Mouse (Mus musculus) hindbrain, embryonic 10.5 days (tissue): Measurements from ENCODE around the gene Slc41a1. TPM values are rescaled to one million over a fixed set of nuclear protein-coding genes. Genes with fewer than 3 reads are reported as not detected.

ENCODE experiments used
- DNase-seq: peaks from one replicate; pipeline ENCODE4 v3.0.0-alpha.2; 2017; ENCODE audit warnings: low spot score
- H3K27ac ChIP-seq: fragments of 300-500 bp; sonication (generic); 2 replicates; pipeline ENCODE4 v1.5.1; 2016; ENCODE audit warnings: mild to moderate bottlenecking, moderate library complexity
- H3K27me3 ChIP-seq: fragments of 300-500 bp; sonication (generic); 2 replicates; pipeline ENCODE4 v1.6.1; 2016; ENCODE audit warnings: mild to moderate bottlenecking; ENCODE audit not compliant: poor library complexity, insufficient read depth, severe bottlenecking
- H3K36me3 ChIP-seq: fragments of 300-500 bp; sonication (generic); 2 replicates; pipeline ENCODE4 v1.6.1; 2016; ENCODE audit warnings: mild to moderate bottlenecking, moderate library complexity
- H3K4me1 ChIP-seq: fragments of 300-500 bp; sonication (generic); replicated peaks from 2 replicates; pipeline ENCODE4 v1.6.1; 2016; ENCODE audit warnings: mild to moderate bottlenecking
- H3K4me3 ChIP-seq: fragments of 300-500 bp; sonication (generic); 2 replicates; pipeline ENCODE4 v1.5.1; 2016; ENCODE audit warnings: mild to moderate bottlenecking, moderate library complexity
- H3K9me3 ChIP-seq: fragments of 300-500 bp; sonication (generic); 2 replicates; pipeline ENCODE4 v1.6.1; 2016; ENCODE audit warnings: mild to moderate bottlenecking, moderate library complexity
- WGBS: fragments of 180-500 bp; shearing (Covaris S2); methylation state at CpG from one replicate; pipeline ENCODE4 v1.1.7; 2016; 5-methylcytosine and 5-hydroxymethylcytosine counted together
- polyA plus RNA-seq: library from polyadenylated mRNA; unstranded; fragments of >200 nt; fragmentation: Nextera tagmentation; extraction: Ambion mirVana; gene quantifications from 2 replicates; pipeline ENCODE4 v1.2.1, GENCODE M21; 2016

Gene Slc41a1
- polyA plus RNA-seq, 1 experiment from 2014 or later: 8.9 TPM

- peaks cover 13% of the 10 kb centered on the region for H3K27me3 ChIP-seq
- no peaks in the 10 kb centered on the region for H3K36me3 ChIP-seq
- H3K27ac ChIP-seq: peak within 1 kb of the TSS; percentile 56
- peak within 1 kb of the TSS; percentile 57 for H3K4me3 ChIP-seq
- peaks cover 9% of the 10 kb centered on the region for H3K4me1 ChIP-seq
- H3K9me3 ChIP-seq: no peaks in the 10 kb centered on the region
- 1% methylated on average over 46 of the region's 46 CpGs for WGBS
- peak; percentile 89 for DNase-seq
These were observed 40.0 kb downstream of the Slc41a1 start, which contains the start of gene Rab29 for GRCm38 (mm10) chr1:131867093-131867945. Gene Rab29 (plus strand): TSS chr1:131867224.

GRCm38 (mm10) chr1:131867946-131868290 lies 40.6 kb downstream of the Slc41a1 start:
- Histone ChIP-seq H3K4me1 (peaks cover 9% of the 10 kb centered on the region), H3K9me3 (no peaks in the 10 kb centered on the region), H3K27ac (peak overlapping the region; percentile 56), H3K36me3 (no peaks in the 10 kb centered on the region), H3K4me3 (peak overlapping the region; percentile 57), H3K27me3 (peaks cover 13% of the 10 kb centered on the region)
- no peak for DNase-seq
- WGBS: 28% methylated on average over 10 of the region's 10 CpGs

- H3K27me3 ChIP-seq: peaks cover 13% of the 10 kb centered on the region
- H3K4me1 ChIP-seq: peaks cover 9% of the 10 kb centered on the region
- DNase-seq: no peak
- H3K27ac ChIP-seq: no peak overlapping the region
- H3K36me3 ChIP-seq: no peaks in the 10 kb centered on the region
- H3K9me3 ChIP-seq: no peaks in the 10 kb centered on the region
- 95% methylated on average over 2 of the region's 2 CpGs for WGBS
- no peak overlapping the region for H3K4me3 ChIP-seq
These were observed 42.3 kb downstream of the Slc41a1 start for GRCm38 (mm10) chr1:131869561-131869960.

GRCm38 (mm10) chr1:131872856-131873255 lies 45.6 kb downstream of the Slc41a1 start:
- H3K4me3 ChIP-seq: no peak overlapping the region
- peaks cover 10% of the 10 kb centered on the region for H3K27me3 ChIP-seq
- 59% methylated on average over 1 of the region's 1 CpGs for WGBS
- H3K4me1 ChIP-seq: peaks cover 4% of the 10 kb centered on the region
- DNase-seq: no peak
- no peaks in the 10 kb centered on the region for H3K36me3 ChIP-seq
- no peak overlapping the region for H3K27ac ChIP-seq
- no peaks in the 10 kb centered on the region for H3K9me3 ChIP-seq

GRCm38 (mm10) chr1:131879816-131880215 lies 52.5 kb downstream of the Slc41a1 start:
- Histone ChIP-seq H3K9me3 (no peaks in the 10 kb centered on the region), H3K27ac (no peak overlapping the region), H3K4me3 (no peak overlapping the region), H3K27me3 (no peaks in the 10 kb centered on the region), H3K36me3 (no peaks in the 10 kb centered on the region), H3K4me1 (peaks cover 13% of the 10 kb centered on the region; the same call in 1 of the 2 replicates)
- WGBS: 71% methylated on average over 2 of the region's 2 CpGs
- DNase-seq: no peak

- no peaks in the 10 kb centered on the region for H3K27me3 ChIP-seq
- H3K9me3 ChIP-seq: no peaks in the 10 kb centered on the region
- no peak overlapping the region for H3K27ac ChIP-seq
- peak; percentile 6 for DNase-seq
- WGBS: 63% methylated on average over 2 of the region's 2 CpGs
- no peak overlapping the region for H3K4me3 ChIP-seq
- peaks cover 18% of the 10 kb centered on the region; the same call in 1 of the 2 replicates for H3K4me1 ChIP-seq
- H3K36me3 ChIP-seq: no peaks in the 10 kb centered on the region
These were observed 55.5 kb downstream of the Slc41a1 start for GRCm38 (mm10) chr1:131882787-131883186.

- WGBS: 72% methylated on average over 2 of the region's 2 CpGs
- no peak for DNase-seq
- no peaks in the 10 kb centered on the region for H3K9me3 ChIP-seq
- no peak overlapping the region for H3K4me3 ChIP-seq
- no peaks in the 10 kb centered on the region for H3K27me3 ChIP-seq
- H3K36me3 ChIP-seq: no peaks in the 10 kb centered on the region
- no peak overlapping the region for H3K27ac ChIP-seq
- peaks cover 18% of the 10 kb centered on the region; the same call in 1 of the 2 replicates for H3K4me1 ChIP-seq
These were observed 58.9 kb downstream of the Slc41a1 start for GRCm38 (mm10) chr1:131886173-131886572.

- H3K4me3 ChIP-seq: no peak overlapping the region
- no peaks in the 10 kb centered on the region for H3K27me3 ChIP-seq
- no peaks in the 10 kb centered on the region for H3K36me3 ChIP-seq
- DNase-seq: no peak
- H3K9me3 ChIP-seq: no peaks in the 10 kb centered on the region
- H3K27ac ChIP-seq: no peak overlapping the region
- H3K4me1 ChIP-seq: peaks cover 17% of the 10 kb centered on the region; the same call in 1 of the 2 replicates
- WGBS: 92% methylated on average over 3 of the region's 3 CpGs
These were observed 59.3 kb downstream of the Slc41a1 start for GRCm38 (mm10) chr1:131886641-131887040.

- 78% methylated on average over 6 of the region's 6 CpGs for WGBS
- no peak overlapping the region for H3K27ac ChIP-seq
- 0 out of 2 replicates have a peak, but pooled peaks cover 5% of the 10 kb centered on the region for H3K4me1 ChIP-seq
- H3K9me3 ChIP-seq: no peaks in the 10 kb centered on the region
- DNase-seq: no peak
- no peak overlapping the region for H3K4me3 ChIP-seq
- H3K36me3 ChIP-seq: no peaks in the 10 kb centered on the region
- no peaks in the 10 kb centered on the region for H3K27me3 ChIP-seq
These were observed 62.9 kb downstream of the Slc41a1 start for GRCm38 (mm10) chr1:131890043-131890658.

GRCm38 (mm10) chr1:131891436-131891835 lies 64.1 kb downstream of the Slc41a1 start:
- no peak overlapping the region for H3K27ac ChIP-seq
- WGBS: 60% methylated on average over 4 of the region's 4 CpGs

More at GRCm38 (mm10) chr1:131891436-131891835, 64.1 kb downstream of the Slc41a1 start:
- Histone ChIP-seq H3K9me3 (no peaks in the 10 kb centered on the region), H3K36me3 (no peaks in the 10 kb centered on the region), H3K4me3 (no peak overlapping the region), H3K4me1 (no peaks in the 10 kb centered on the region), H3K27me3 (no peaks in the 10 kb centered on the region)
- DNase-seq: no peak

Other genes with a start within 250 kb of the Slc41a1 start
- gene Avpr1b, start 228.3 kb upstream of the Slc41a1 start, polyA plus RNA-seq: not detected in 2 replicates
- 0.21 TPM in 1 of 2 replicates, not detected in the other for gene Ctse, start 189.2 kb upstream of the Slc41a1 start, polyA plus RNA-seq
- gene Rab7b, start 138.8 kb upstream of the Slc41a1 start, polyA plus RNA-seq: 0.68 and 1.1 TPM in 2 replicates
- 0.05 and 1.4 TPM in 2 replicates for gene Slc26a9, start 83.5 kb upstream of the Slc41a1 start, polyA plus RNA-seq
- 1.4 and 2.2 TPM in 2 replicates for gene Pm20d1, start 30.1 kb upstream of the Slc41a1 start, polyA plus RNA-seq
- 9.2 and 10.8 TPM in 2 replicates for gene Rab29, start 39.7 kb downstream of the Slc41a1 start, polyA plus RNA-seq
- 73.2 and 104 TPM in 2 replicates for gene Nucks1, start 83.0 kb downstream of the Slc41a1 start, polyA plus RNA-seq
- gene Slc45a3, start 135.5 kb downstream of the Slc41a1 start, polyA plus RNA-seq: 10.9 and 19.2 TPM in 2 replicates
- 12.9 and 13.2 TPM in 2 replicates for gene Elk4, start 180.1 kb downstream of the Slc41a1 start, polyA plus RNA-seq
- 10.7 and 12.2 TPM in 2 replicates for gene Mfsd4a, start 240.6 kb downstream of the Slc41a1 start, polyA plus RNA-seq